Mouse (Mus musculus): ENCODE measurements at regions not wholly inside any gene's neighbourhood (a gene's known extent, or its start where the extent isn't known, plus 50 kb on each side); places are given as distances from the start of the nearest gene placed in this dataset.
"Not testable (repeated sequence)": the region's sequence is repeated elsewhere in the genome, so short reads cannot be mapped to it uniquely, and the experiment has no call there.

- Histone ChIP-seq H3K36me3 (ENCODE audit: control insufficient read depth, insufficient read depth, low read length) (no peaks in the 10 kb centered on the region), H3K4me2 (ENCODE audit: low read depth, low read length) (no peak overlapping the region), H3K9me3 (ENCODE audit: control insufficient read depth, low read length) (no peaks in the 10 kb centered on the region), H3K9ac (ENCODE audit: low read depth, low read length) (no peak overlapping the region), H3K4me1 (ENCODE audit: control insufficient read depth, insufficient read depth, low read length) (no peaks in the 10 kb centered on the region), H3K27me3 (replicated peaks; ENCODE audit: control insufficient read depth, insufficient read depth, low read length) (no peaks in the 10 kb centered on the region), H3K4me3 (ENCODE audit: low read length) (no peak overlapping the region), H3K27ac (ENCODE audit: low read length) (no peak overlapping the region)
- ATAC-seq: no peak
- 81% methylated on average over 4 of the region's 4 CpGs for WGBS
These were observed 186.7 kb upstream of the Hs6st1 start for GRCm38 (mm10) chr1:35881521-35881920.

- no peak for ATAC-seq
- Histone ChIP-seq H3K4me3 (ENCODE audit: low read length) (no peak overlapping the region), H3K9ac (ENCODE audit: low read depth, low read length) (no peak overlapping the region), H3K27me3 (replicated peaks; ENCODE audit: control insufficient read depth, insufficient read depth, low read length) (no peaks in the 10 kb centered on the region), H3K4me2 (ENCODE audit: low read depth, low read length) (no peak overlapping the region), H3K27ac (ENCODE audit: low read length) (no peak overlapping the region), H3K9me3 (ENCODE audit: control insufficient read depth, low read length) (no peaks in the 10 kb centered on the region), H3K36me3 (ENCODE audit: control insufficient read depth, insufficient read depth, low read length) (no peaks in the 10 kb centered on the region), H3K4me1 (ENCODE audit: control insufficient read depth, insufficient read depth, low read length) (no peaks in the 10 kb centered on the region)
- WGBS: 63% methylated on average over 1 of the region's 1 CpGs
These were observed 186.1 kb upstream of the Hs6st1 start for GRCm38 (mm10) chr1:35882101-35882500.

DNA sequence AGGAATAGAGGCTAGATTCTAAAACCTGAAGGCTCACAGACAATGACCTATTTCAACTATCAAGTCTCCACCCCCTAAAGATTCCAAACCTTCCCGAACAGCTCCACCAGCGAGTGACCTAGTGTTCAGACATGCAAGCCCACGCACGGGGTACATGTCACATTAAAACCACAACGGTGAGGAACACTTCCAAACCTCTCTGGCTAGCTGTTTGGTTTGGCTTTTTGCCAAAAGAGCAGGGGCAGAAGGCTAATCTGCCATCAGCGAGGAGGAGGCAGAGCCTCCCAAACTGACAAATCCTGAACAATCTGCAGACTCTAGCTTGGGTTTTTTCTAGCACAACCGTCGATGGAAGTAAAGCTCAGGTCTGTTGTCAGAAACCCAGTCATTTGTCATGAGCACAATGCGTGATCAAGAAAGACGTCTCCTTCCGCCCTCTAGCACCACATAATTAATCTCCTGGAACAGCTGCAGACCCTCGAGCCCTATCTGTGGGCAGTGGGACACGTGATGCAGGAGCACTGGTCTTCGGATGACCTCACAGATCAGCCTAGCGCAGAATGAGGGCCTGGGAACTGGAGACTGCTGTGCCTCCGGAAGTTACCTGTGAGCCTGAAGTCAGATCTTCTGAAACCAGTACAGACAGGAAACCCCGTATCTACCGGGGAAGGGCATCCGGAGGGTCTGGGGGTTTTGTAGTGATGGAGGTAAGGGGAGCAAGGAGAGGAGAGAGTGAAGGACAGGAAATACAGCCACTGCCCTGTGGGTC, 178.3 kb upstream of the Hs6st1 start:
- no peak for ATAC-seq
- H3K9ac ChIP-seq (ENCODE audit: low read depth, low read length): no peak overlapping the region
- 62% methylated on average over 19 of the region's 19 CpGs for WGBS
- no peaks in the 10 kb centered on the region for H3K4me1 ChIP-seq (ENCODE audit: control insufficient read depth, insufficient read depth, low read length)
- no peaks in the 10 kb centered on the region for H3K36me3 ChIP-seq (ENCODE audit: control insufficient read depth, insufficient read depth, low read length)
- H3K27me3 ChIP-seq (replicated peaks; ENCODE audit: control insufficient read depth, insufficient read depth, low read length): no peaks in the 10 kb centered on the region
- no peak overlapping the region for H3K27ac ChIP-seq (ENCODE audit: low read length)
- H3K4me3 ChIP-seq (ENCODE audit: low read length): no peak overlapping the region
- no peak overlapping the region for H3K4me2 ChIP-seq (ENCODE audit: low read depth, low read length)
- H3K9me3 ChIP-seq (ENCODE audit: control insufficient read depth, low read length): peaks cover 3% of the 10 kb centered on the region; the same call in 1 of the 2 replicates

GRCm38 (mm10) chr1:35890500-35890900, 177.7 kb upstream of the Hs6st1 start:
- Histone ChIP-seq H3K4me3 (ENCODE audit: low read length) (no peak overlapping the region), H3K4me2 (ENCODE audit: low read depth, low read length) (no peak overlapping the region), H3K36me3 (ENCODE audit: control insufficient read depth, insufficient read depth, low read length) (no peaks in the 10 kb centered on the region), H3K4me1 (ENCODE audit: control insufficient read depth, insufficient read depth, low read length) (no peaks in the 10 kb centered on the region), H3K9ac (ENCODE audit: low read depth, low read length) (no peak overlapping the region), H3K27me3 (replicated peaks; ENCODE audit: control insufficient read depth, insufficient read depth, low read length) (no peaks in the 10 kb centered on the region), H3K27ac (ENCODE audit: low read length) (no peak overlapping the region), H3K9me3 (ENCODE audit: control insufficient read depth, low read length) (peaks cover 5% of the 10 kb centered on the region; the same call in 1 of the 2 replicates)
- no peak for ATAC-seq
- WGBS: 70% methylated on average over 15 of the region's 15 CpGs

GRCm38 (mm10) chr1:35899536-35899935, 168.7 kb upstream of the Hs6st1 start:
- Histone ChIP-seq H3K9me3 (ENCODE audit: control insufficient read depth, low read length) (peaks cover 5% of the 10 kb centered on the region; the same call in 1 of the 2 replicates), H3K27ac (ENCODE audit: low read length) (no peak overlapping the region), H3K27me3 (replicated peaks; ENCODE audit: control insufficient read depth, insufficient read depth, low read length) (no peaks in the 10 kb centered on the region), H3K4me1 (ENCODE audit: control insufficient read depth, insufficient read depth, low read length) (no peaks in the 10 kb centered on the region), H3K4me3 (ENCODE audit: low read length) (no peak overlapping the region), H3K4me2 (ENCODE audit: low read depth, low read length) (no peak overlapping the region), H3K9ac (ENCODE audit: low read depth, low read length) (no peak overlapping the region), H3K36me3 (ENCODE audit: control insufficient read depth, insufficient read depth, low read length) (no peaks in the 10 kb centered on the region)
- no peak for ATAC-seq
- 71% methylated on average over 1 of the region's 1 CpGs for WGBS

DNA sequence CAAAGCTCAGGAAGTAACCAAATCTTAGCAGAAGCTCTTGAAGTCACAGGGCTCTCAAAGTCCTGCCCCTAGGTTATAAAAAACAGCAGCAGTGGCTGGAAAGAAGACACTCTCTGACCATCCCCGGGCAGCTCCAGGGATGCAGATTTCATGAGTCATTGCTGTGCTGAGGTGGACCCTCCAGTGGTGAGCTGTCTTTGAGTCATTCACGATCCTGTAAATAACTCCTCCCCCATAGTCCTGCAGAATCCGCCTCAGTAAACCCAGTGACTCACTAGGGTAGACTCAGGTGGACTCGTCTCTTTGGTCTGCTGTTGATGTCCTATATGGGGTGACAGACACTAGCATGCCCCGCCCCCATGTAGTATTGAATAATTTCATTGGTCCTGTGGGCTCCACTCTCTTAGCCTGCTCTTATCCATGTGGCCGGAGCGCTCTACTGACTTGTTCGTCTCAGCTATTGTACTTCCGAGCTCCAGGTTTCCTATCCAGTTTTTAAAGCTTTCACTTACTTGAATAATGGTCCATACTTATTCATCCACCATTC, 164.1 kb upstream of the Hs6st1 start:
- WGBS: 87% methylated on average over 9 of the region's 9 CpGs
- H3K27ac ChIP-seq (ENCODE audit: low read length): no peak overlapping the region
- H3K9ac ChIP-seq (ENCODE audit: low read depth, low read length): no peak overlapping the region
- H3K4me3 ChIP-seq (ENCODE audit: low read length): no peak overlapping the region
- H3K36me3 ChIP-seq (ENCODE audit: control insufficient read depth, insufficient read depth, low read length): no peaks in the 10 kb centered on the region
- no peak overlapping the region for H3K4me2 ChIP-seq (ENCODE audit: low read depth, low read length)
- H3K27me3 ChIP-seq (replicated peaks; ENCODE audit: control insufficient read depth, insufficient read depth, low read length): no peaks in the 10 kb centered on the region
- H3K9me3 ChIP-seq (ENCODE audit: control insufficient read depth, low read length): no peaks in the 10 kb centered on the region
- H3K4me1 ChIP-seq (ENCODE audit: control insufficient read depth, insufficient read depth, low read length): no peaks in the 10 kb centered on the region
- ATAC-seq: no peak

GRCm38 (mm10) chr1:35913551-35913950, 154.6 kb upstream of the Hs6st1 start:
- Histone ChIP-seq H3K4me2 (ENCODE audit: low read depth, low read length) (no peak overlapping the region), H3K9ac (ENCODE audit: low read depth, low read length) (no peak overlapping the region), H3K36me3 (ENCODE audit: control insufficient read depth, insufficient read depth, low read length) (no peaks in the 10 kb centered on the region)

DNA sequence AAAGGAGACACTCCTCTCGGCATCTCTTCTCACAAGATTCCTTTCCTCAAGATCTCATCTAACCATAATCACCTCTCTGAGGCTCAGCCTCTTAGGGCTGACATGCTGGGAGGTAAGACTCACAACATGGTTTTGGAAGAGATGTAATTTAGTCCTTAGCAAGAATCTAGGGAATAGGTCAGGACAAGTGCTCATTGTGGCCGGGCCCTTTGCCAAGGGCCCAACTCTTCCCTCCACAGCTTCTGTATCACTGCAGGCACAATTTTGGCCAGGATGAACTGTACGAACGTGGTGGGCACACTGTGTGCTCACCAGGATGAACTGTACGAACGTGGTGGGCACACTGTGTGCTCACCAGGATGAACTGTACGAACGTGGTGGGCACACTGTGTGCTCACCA, 154.0 kb upstream of the Hs6st1 start:
- H3K27ac ChIP-seq (ENCODE audit: low read length); H3K9me3 ChIP-seq (ENCODE audit: control insufficient read depth, low read length); H3K36me3 ChIP-seq (ENCODE audit: control insufficient read depth, insufficient read depth, low read length); H3K4me1 ChIP-seq (ENCODE audit: control insufficient read depth, insufficient read depth, low read length); H3K27me3 ChIP-seq (replicated peaks; ENCODE audit: control insufficient read depth, insufficient read depth, low read length); H3K4me3 ChIP-seq (ENCODE audit: low read length); H3K4me2 ChIP-seq (ENCODE audit: low read depth, low read length); H3K9ac ChIP-seq (ENCODE audit: low read depth, low read length); ATAC-seq: not testable (repeated sequence)
- 92% methylated on average over 8 of the region's 8 CpGs for WGBS

More at GRCm38 (mm10) chr1:35913551-35913950, 154.6 kb upstream of the Hs6st1 start:
- Histone ChIP-seq H3K9me3 (ENCODE audit: control insufficient read depth, low read length) (no peaks in the 10 kb centered on the region), H3K27me3 (replicated peaks; ENCODE audit: control insufficient read depth, insufficient read depth, low read length) (no peaks in the 10 kb centered on the region), H3K4me1 (ENCODE audit: control insufficient read depth, insufficient read depth, low read length) (no peaks in the 10 kb centered on the region), H3K4me3 (ENCODE audit: low read length) (no peak overlapping the region), H3K27ac (ENCODE audit: low read length) (no peak overlapping the region)
- no peak for ATAC-seq
- 85% methylated on average over 4 of the region's 4 CpGs for WGBS

DNA sequence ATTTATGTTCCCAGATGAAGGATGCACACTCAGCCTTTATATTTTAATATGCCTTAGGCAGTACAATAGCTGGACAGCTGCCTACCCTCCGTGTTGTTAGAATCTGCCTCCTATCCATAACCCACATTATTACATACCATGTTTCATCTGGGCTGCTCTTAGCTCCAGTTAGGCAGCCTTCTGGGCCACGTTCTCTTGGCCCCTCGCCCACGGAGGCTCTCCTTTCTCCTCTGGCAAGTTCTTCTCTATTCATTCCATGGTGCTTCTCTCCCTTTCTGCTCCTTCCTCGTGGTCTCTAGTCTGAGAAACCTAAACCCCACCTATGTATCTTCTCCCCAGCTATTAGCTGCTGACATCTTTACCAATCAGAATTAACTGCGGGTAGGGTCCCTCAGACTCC, 152.7 kb upstream of the Hs6st1 start:
- ATAC-seq: no peak

More for the DNA sequence above, 152.7 kb upstream of the Hs6st1 start:
- no peak overlapping the region for H3K4me3 ChIP-seq (ENCODE audit: low read length)
- no peak overlapping the region for H3K27ac ChIP-seq (ENCODE audit: low read length)
- H3K36me3 ChIP-seq (ENCODE audit: control insufficient read depth, insufficient read depth, low read length): no peaks in the 10 kb centered on the region
- no peak overlapping the region for H3K4me2 ChIP-seq (ENCODE audit: low read depth, low read length)
- no peak overlapping the region for H3K9ac ChIP-seq (ENCODE audit: low read depth, low read length)
- WGBS: 76% methylated on average over 6 of the region's 6 CpGs
- H3K9me3 ChIP-seq (ENCODE audit: control insufficient read depth, low read length): no peaks in the 10 kb centered on the region
- no peaks in the 10 kb centered on the region for H3K27me3 ChIP-seq (replicated peaks; ENCODE audit: control insufficient read depth, insufficient read depth, low read length)
- H3K4me1 ChIP-seq (ENCODE audit: control insufficient read depth, insufficient read depth, low read length): no peaks in the 10 kb centered on the region
